23 mouse cellular contexts compared by ENCODE assay signal in genomic region chr3:136348611-136349010, GRCm38 (mm10). TPM values are rescaled to one million over a fixed set of nuclear protein-coding genes. Genes with fewer than 3 reads are reported as not detected.
A peak's percentile ranks its signal among the peaks of the same experiment; 100 is the strongest.
DNase-seq lines count a peak whose midpoint lies in the region; ATAC-seq and TF ChIP-seq lines count a peak whose summit lies in the region.
"Had no signal": no experiment of that assay in that cellular context is flagged by ENCODE, and none has a peak within 500 bp of the region (broad histone marks: within the 10 kb centered on the region; RNA-seq: fewer than 3 reads in every experiment).

No protein-coding gene starts in this region.

- H3K27me3 ChIP-seq in intestine, postnatal 0 days (replicated peaks; ENCODE audit: control insufficient read depth, insufficient read depth, low read length) = no peaks in the 10 kb centered on the region
- H3K27me3 ChIP-seq: embryonic facial prominence, embryonic 12.5 days; forebrain, embryonic 12.5 days had no signal

- H3K4me1 ChIP-seq in intestine, postnatal 0 days (replicated peaks; ENCODE audit: control insufficient read depth, insufficient read depth, low read length) = no peaks in the 10 kb centered on the region
- H3K4me1 ChIP-seq: embryonic facial prominence, embryonic 10.5 days; embryonic facial prominence, embryonic 12.5 days; forebrain, embryonic 10.5 days; forebrain, embryonic 12.5 days had no signal

- ATAC-seq in intestine, postnatal 0 days = no peak
- ATAC-seq: activated CD4-positive, CD25-positive, alpha-beta regulatory T cell, adult 4 months; forebrain, embryonic 14.5 days; forebrain, embryonic 16.5 days had no signal

- no peak for DNase-seq in layer of hippocampus, adult 2 months (ENCODE audit: low spot score in 2 of 2)
- no peak for DNase-seq in layer of hippocampus, adult 9-11 months
- DNase-seq in NIH3T3 (ENCODE audit: low read depth) = peak; percentile 10
- peak; percentile 11 for DNase-seq in fibroblast of lung, adult 2 months (ENCODE audit: low read depth)
- no peak for DNase-seq in lung, postnatal 10 days
- DNase-seq: adrenal gland, adult 8-10 months; adrenal gland, postnatal 14 days; adrenal gland, postnatal 36 days; cerebellum, adult 11-12 months; cerebellum, adult 2 months; cerebellum, adult 9-10 months; cerebellum, postnatal 10 days; cerebellum, postnatal 25 days had no signal

- H3K9ac ChIP-seq in intestine, postnatal 0 days (ENCODE audit: low read depth, low read length) = no peak overlapping the region
- H3K9ac ChIP-seq: embryonic facial prominence, embryonic 12.5 days; forebrain, embryonic 12.5 days had no signal

- H3K4me2 ChIP-seq in intestine, postnatal 0 days (replicated peaks; ENCODE audit: low read depth) = no peak overlapping the region
- H3K4me2 ChIP-seq: embryonic facial prominence, embryonic 12.5 days; forebrain, embryonic 12.5 days had no signal

- peak overlapping the region; percentile 19; the same call in 1 of the 2 replicates for H3K27ac ChIP-seq in layer of hippocampus, adult 2 months
- no peak overlapping the region for H3K27ac ChIP-seq in intestine, postnatal 0 days (ENCODE audit: low read depth, low read length)
- H3K27ac ChIP-seq: embryonic facial prominence, embryonic 10.5 days; embryonic facial prominence, embryonic 12.5 days; forebrain, embryonic 10.5 days; forebrain, embryonic 12.5 days had no signal

- TF ChIP-seq CTCF in layer of hippocampus, adult 2 months (conservative IDR thresholded peaks at IDR 0.05) = no peak
- TF ChIP-seq CTCF in intestine, postnatal 0 days (IDR thresholded peaks at IDR 0.05; ENCODE audit: low read depth) = no peak

- no peaks in the 10 kb centered on the region for H3K36me3 ChIP-seq in intestine, postnatal 0 days (ENCODE audit: control insufficient read depth, insufficient read depth)
- H3K36me3 ChIP-seq: embryonic facial prominence, embryonic 10.5 days; embryonic facial prominence, embryonic 12.5 days; forebrain, embryonic 10.5 days; forebrain, embryonic 12.5 days had no signal

- no peak overlapping the region for H3K4me3 ChIP-seq in layer of hippocampus, adult 2 months
- H3K4me3 ChIP-seq in intestine, postnatal 0 days (ENCODE audit: low read depth, low read length) = no peak overlapping the region
- H3K4me3 ChIP-seq: embryonic facial prominence, embryonic 10.5 days; embryonic facial prominence, embryonic 12.5 days; forebrain, embryonic 10.5 days; forebrain, embryonic 12.5 days had no signal

- 54% methylated on average over 1 of the region's 1 CpGs for WGBS in intestine, postnatal 0 days

- H3K9me3 ChIP-seq in intestine, postnatal 0 days (ENCODE audit: control insufficient read depth) = no peaks in the 10 kb centered on the region
- H3K9me3 ChIP-seq: embryonic facial prominence, embryonic 10.5 days; embryonic facial prominence, embryonic 12.5 days; forebrain, embryonic 10.5 days; forebrain, embryonic 12.5 days had no signal

RNA-seq across cellular contexts. Expression of gene Bank1, which starts 22.7 kb away (rescaled TPM):
- total RNA-seq in layer of hippocampus, adult 2 months (2021) = 1 to 10 TPM in 1 of 2 experiments, under 1 TPM in 1; 0.92 to 1.6 TPM
- 1.0 and 1.2 TPM in 2 replicates for polyA plus RNA-seq in intestine, postnatal 0 days (2015; fragmentation: Nextera tagmentation; extraction: Ambion mirVana)
- total RNA-seq: MEL had no signal
- polyA plus RNA-seq: C2C12 had no signal

Comparison
In these comparisons a context has a peak if more than half of its experiments do, and no peak if none do; other contexts are left out.
1. DNase-seq: peak in NIH3T3 (single experiment) and fibroblast of lung, adult 2 months (single experiment); none in layer of hippocampus, adult 2 months (0 of 2), layer of hippocampus, adult 9-11 months (single experiment) and lung, postnatal 10 days (single experiment).